Mouse (Mus musculus) left cerebral cortex, postnatal 36 days (tissue): ENCODE measurements around the gene Tpm3. TPM values are rescaled to one million over a fixed set of nuclear protein-coding genes. Genes with fewer than 3 reads are reported as not detected.
"Not testable (repeated sequence)": the region's sequence is repeated elsewhere in the genome, so short reads cannot be mapped to it uniquely, and the experiment has no call there.

Experiments
- DNase-seq, 2 experiments: peaks; one replicate each; pipeline ENCODE4 v3.0.0; 2021 to 2022; ENCODE audit warnings: low spot score in 2 of 2, mixed read lengths in 1 of 2
- intact Hi-C: fragments of 180-260 bp; cut with DNase I; formaldehyde crosslinking; loops from one replicate; pipeline ENCODE4 v1.15.1; 2025
- total RNA-seq, 2 experiments: library from RNA; stranded (reverse); gene quantifications; 2 replicates each; pipeline ENCODE4 v1.2.3; 2021

Gene Tpm3
- total RNA-seq, 2 experiments from 2014 or later = 178 to 184 TPM

- no peak for DNase-seq
- intact Hi-C loops = no loop called here
These were observed 9.2 kb downstream of the Tpm3 start for GRCm38 (mm10) chr3:90081365-90082240.

DNA sequence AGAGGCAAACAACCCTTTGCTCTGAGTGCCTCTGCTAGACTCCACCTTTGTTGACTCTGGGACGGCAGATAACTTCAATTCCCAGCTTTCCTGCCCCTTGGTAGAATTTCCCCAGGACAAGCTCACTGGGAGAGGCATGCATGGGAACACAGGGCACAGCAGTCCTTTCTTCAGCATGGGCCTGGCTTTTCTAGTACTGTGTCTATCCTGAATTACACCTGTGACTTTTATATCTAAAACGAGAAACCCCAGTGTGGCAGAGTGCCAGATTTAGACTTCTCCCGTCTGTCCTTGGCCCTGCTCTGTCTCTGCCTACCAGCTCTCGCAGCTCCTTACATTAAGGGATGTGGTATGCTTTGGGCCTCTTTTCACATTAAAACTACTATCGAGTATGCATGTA, 10.6 kb downstream of the Tpm3 start:
- DNase-seq = peak in 1 of 2 experiments; percentile 30
- intact Hi-C loops = no loop called here

DNA sequence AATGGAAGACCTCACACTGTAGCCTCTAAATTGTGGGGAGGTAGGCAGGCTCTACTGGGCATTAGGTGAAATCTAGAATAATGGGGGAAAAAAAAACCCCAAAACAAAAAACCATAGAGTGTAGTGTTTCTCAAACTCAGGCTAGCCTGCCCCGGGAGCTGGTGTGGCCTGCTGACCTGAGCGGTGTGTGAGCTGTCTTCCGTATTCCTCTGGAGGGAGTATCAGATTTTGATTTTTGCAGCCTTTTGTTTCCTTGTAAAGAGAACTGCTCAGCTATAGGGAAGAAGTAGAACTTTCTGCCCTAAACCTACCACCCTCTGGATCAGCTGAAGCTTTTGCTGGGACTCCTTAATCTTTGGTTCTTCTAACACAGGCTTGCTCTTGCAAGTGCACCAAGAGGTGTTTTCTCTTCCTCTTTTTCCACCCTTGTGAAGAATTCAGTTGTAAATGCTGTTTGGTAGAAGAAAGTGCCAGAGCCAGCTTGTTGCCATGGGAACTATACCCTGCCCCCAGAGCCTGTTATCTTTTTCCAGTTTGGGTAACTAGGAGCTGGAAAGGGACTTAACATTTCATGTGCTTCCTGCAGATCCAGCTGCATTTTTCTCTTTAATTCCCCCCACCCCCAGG, 11.4 kb downstream of the Tpm3 start:
- peak; percentile 54 to 57 for DNase-seq
- intact Hi-C loops = no loop called here

DNA sequence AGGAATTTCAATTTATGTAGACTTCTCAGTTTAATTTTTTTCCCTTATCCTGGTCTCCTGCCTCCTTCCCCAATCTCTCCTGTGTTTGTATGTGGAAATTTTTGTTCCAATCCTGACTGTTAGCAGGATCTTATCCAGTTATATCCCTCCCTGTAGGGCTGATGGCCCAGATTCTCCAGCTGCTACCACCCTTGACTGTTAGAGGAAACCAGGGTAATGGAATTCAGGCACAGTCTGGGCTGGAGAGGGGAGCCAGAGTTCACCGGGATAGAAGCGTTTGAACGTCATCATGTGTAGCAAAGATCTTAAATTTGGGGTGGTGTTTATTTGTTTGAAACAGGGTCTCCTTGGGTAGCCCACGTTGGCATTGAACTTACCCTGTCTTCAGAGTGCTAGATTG, 12.3 kb downstream of the Tpm3 start:
- intact Hi-C loops = no loop called here
- DNase-seq = no peak

GRCm38 (mm10) chr3:90085281-90085680, 12.8 kb downstream of the Tpm3 start:
- intact Hi-C loops = no loop called here
- DNase-seq = no peak

DNA sequence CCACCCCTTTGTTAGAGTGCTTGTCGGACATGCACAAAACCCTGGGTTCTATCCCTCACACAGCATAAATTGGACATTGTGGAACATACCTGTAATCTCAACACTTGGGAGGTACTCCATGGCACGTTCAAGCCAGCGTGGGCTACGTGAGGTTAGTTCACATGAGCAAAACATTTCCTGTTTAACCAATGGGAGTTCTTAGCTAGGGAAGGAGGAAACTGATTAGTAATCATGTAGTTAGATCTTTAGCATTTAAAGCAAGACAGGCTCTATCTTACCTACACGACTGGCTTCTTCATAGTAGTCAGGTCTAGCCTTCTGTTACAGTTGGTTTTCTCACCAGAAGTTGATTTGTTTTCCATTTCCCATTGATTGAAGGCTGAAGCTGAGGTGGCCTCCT, 13.6 kb downstream of the Tpm3 start:
- DNase-seq = no peak
- intact Hi-C loops = no loop called here

DNA sequence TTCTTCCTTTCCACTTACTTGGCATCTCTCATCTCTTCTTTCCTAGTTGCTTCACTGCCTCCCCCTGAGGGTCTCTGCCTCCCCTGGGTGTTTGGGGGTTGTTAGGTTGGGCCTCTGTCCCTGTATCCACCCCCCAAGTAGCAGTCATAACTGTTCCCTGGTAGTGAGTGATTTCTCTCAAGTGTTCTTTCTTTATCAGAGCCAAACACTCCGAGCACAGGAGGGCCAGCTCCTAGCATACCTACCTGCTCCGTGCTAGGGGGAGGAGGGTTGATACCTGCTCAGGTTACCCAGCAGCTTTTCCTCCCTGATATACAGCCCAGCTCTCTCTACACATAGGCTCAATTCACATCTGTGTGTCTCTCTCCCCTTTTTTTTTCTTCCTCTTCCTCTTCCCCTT, 16.2 kb downstream of the Tpm3 start:
- intact Hi-C loops = no loop called here
- no peak for DNase-seq

- intact Hi-C loops = no loop called here
- DNase-seq = no peak
These were observed 18.4 kb downstream of the Tpm3 start for GRCm38 (mm10) chr3:90090892-90091291.

- no peak for DNase-seq
- intact Hi-C loops = no loop called here
These were observed 22.0 kb downstream of the Tpm3 start for GRCm38 (mm10) chr3:90094453-90094852.

DNA sequence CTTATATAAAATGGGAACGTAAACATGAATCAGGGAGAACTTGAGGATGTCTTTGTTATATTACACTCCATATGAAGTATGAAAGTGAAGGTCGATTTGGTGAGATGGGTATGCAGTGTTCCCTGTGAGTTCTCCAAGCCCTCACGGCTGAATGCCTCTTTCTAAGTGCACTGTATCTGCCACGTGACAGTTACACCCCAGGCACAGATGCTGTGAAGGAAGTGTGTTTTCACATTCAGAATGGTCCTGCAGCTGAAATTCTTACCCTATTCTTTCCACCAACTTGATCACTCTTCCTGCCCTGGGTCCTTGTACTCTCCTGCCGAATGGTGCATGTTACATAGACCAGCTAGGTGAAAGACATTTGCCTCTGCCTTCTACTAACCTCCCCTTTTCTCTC, 25.5 kb downstream of the Tpm3 start:
- intact Hi-C loops = no loop called here
- peak; percentile 30 to 42 for DNase-seq

- DNase-seq = no peak
- intact Hi-C loops = no loop called here
These were observed 28.6 kb downstream of the Tpm3 start for GRCm38 (mm10) chr3:90101010-90101409.

GRCm38 (mm10) chr3:90101673-90102072, 29.2 kb downstream of the Tpm3 start:
- intact Hi-C loops = no loop called here
- DNase-seq = no peak

- no peak for DNase-seq
- intact Hi-C loops = no loop called here
These were observed 29.8 kb downstream of the Tpm3 start for GRCm38 (mm10) chr3:90102239-90102638.

DNA sequence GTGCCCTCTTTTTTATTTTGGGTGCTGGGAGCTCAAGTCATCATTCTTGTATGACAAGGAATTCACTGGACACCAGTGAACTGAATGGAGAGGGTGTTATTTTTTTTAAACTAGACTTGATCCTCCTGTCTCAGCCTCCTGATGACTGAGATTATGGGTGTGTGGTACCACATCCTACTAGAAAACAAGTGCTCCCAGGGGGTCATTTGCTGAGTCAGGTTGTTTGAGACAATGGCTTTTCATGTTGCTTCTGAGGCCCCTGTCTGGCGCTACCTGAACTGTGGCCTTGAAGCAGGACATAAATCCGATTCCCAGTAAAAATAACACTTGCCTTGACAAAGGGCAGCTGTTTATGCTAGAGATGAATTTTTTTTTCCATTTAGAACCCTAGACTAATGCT, 30.7 kb downstream of the Tpm3 start:
- DNase-seq = no peak
- intact Hi-C loops = no loop called here

GRCm38 (mm10) chr3:90103938-90104337, 31.5 kb downstream of the Tpm3 start, which contains the start of gene Nup210l:
Nup210l (plus strand) TSS chr3:90104132.
- intact Hi-C loops = no loop called here
- DNase-seq = no peak

- intact Hi-C loops = no loop called here
- DNase-seq = no peak
These were observed 39.3 kb downstream of the Tpm3 start for GRCm38 (mm10) chr3:90111706-90112105.

- intact Hi-C loops = no loop called here
- no peak for DNase-seq
These were observed 41.9 kb downstream of the Tpm3 start for GRCm38 (mm10) chr3:90114342-90114741.

- intact Hi-C loops = no loop called here
These were observed 43.1 kb downstream of the Tpm3 start for GRCm38 (mm10) chr3:90115526-90115925.

GRCm38 (mm10) chr3:90118132-90118790, 45.8 kb downstream of the Tpm3 start:
- peak; percentile 72 to 79 for DNase-seq

More at GRCm38 (mm10) chr3:90115526-90115925, 43.1 kb downstream of the Tpm3 start:
- DNase-seq = no peak

DNA sequence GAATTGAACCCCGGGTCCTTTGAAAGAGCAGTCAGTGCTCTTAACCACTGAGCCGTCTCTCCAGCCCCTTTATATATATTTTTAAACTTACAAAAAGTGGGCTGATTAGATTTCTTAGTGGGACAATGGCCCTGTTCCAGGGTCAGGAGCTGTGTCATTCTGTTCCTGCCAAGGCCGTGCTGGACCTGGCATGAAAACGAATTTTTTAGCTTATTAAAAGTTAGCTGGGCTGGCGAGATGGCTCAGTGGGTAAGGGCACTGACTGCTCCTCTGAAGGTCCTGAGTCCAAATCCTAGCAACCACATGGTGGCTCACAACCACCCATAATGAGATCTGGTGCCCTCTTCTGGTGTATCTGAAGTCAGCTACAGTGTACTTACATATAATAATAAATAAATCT, 49.6 kb downstream of the Tpm3 start:
- intact Hi-C loops, DNase-seq: not testable (repeated sequence)

More at GRCm38 (mm10) chr3:90118132-90118790, 45.8 kb downstream of the Tpm3 start:
- intact Hi-C loops = no loop called here
